Mouse (Mus musculus) bone marrow macrophage, adult 2 months (primary cell): ENCODE data around the gene Tmigd1.

Experiments used
- CTCF ChIP-seq: IDR thresholded peaks from 2 replicates; pipeline ENCODE4 v1.5.1; 2012; ENCODE audit warnings: low read depth, mild to moderate bottlenecking, low read length, moderate library complexity
- POLR2A ChIP-seq: IDR thresholded peaks from 2 replicates; pipeline ENCODE4 v1.6.1; 2012; ENCODE audit warnings: mild to moderate bottlenecking, low read depth, low read length, borderline replicate concordance

- no peak for TF ChIP-seq POLR2A
- TF ChIP-seq CTCF, result no peak
Observed at GRCm38 (mm10) chr11:76912055-76912395, 10.1 kb downstream of the Tmigd1 start.
